Mouse (Mus musculus) forelimb bud, embryonic 11.5 days (tissue): Measurements from ENCODE around the gene Cdyl2.

Experiments
- DNase-seq: peaks from one replicate; pipeline ENCODE4 v3.0.0-alpha.2; 2012; ENCODE audit warnings: low read depth, low spot score

The Cdyl2 gene

DNA sequence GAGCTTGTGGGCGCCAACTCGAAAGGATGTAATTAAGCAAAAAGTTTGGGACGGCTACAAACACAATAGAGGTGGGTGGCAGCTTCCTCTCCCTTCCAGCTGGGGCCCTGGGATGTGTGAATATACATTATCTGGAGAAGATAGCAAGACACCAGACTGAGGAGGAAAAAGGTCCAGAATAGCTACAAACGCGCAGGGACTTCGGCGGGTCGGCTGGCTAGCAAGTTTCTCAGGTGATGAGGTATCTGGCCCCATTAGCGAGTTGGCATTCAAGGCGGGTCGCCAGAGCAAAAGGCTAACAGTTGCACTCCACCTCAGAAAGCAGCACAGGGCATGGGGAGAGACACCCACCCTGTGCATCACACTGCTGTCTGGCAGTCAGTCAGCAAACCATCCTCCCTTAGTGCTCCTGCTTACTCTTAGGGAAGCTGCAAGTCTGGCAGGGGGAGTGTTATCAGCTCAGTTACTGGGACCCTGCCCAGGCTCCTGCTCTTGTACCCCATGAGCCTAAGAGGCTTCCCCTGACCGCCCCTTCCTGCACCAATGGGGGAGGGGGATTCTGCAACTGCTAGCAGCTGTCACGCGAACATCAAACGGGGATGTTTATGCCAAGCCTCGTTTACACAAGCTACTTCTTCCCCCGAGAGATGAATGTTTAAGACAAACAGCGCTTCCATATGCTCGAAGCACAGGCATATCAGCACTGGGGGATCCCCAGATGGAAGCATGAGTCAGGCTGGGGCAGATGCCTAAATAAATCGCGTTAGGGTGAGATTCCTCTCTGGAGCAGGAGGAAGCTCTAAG, 111.4 kb downstream of the Cdyl2 start:
- DNase-seq, result no peak

DNA sequence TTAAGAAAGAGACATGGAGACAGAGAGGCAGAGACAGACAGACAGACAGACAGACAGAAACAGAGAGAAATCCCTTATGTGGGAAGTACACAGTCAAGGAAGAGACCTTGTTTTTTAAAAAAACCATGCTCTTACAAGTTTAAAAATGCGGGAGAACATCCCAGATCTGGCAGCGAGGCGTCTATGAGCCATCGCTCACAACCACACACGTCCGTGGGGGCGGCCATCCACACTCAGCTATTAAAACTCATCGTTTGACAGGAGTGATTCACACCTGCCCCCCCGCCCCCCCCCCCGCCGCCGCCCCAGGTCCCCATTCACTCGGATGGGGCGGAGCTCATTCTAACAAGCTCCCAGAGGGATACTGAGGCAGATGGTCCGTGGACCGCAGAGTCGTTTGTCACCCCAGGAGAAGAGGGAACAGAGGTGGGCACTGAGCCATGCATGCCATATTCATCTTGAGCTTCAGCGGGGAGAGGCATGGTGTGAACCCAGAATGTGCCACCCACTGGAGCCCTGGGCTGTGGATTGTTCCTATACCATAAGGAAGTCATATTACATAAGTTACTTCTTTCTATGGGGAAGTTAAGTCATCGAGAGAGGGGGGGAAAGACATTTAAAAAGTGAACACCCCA, 113.0 kb downstream of the Cdyl2 start:
- no peak for DNase-seq

DNA sequence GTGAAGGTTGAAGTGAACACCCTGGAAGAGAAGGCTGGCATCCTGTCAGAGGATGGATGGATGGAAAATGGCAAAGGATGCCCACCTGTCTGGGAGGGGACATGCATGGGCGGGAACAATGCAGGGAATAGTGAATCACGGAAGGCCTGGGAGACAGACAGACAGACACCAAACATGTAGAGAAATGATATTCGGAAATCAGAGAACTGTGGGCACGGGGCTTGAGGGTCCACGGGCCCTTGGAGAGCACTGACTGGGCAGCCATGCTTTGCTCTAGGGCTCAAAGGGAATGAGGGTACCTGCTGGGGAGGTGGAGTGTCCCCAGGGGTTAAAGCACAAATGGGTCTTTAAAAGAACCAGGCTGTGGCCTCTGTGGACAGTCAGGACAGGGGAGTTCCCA, 113.6 kb downstream of the Cdyl2 start:
- no peak for DNase-seq

DNA sequence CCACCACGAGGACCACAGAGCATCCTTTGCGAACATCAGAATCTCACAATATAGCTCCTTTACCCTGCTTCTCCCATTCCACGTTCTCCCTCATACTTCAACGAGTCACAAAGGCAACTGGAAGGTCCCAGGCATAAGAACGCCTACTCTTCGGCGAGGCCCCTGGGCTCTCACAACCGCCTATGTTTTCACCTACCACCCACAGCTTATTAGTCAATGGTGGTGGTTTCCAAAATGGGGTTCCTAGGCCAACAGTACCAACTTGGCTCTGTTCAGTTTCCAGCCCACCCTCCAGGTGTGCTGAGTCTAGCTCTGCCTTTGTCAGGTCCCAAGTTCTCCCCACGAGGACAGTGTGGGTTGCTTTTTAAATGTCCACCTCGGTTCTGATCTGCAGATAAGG, 114.0 kb downstream of the Cdyl2 start:
- DNase-seq, result no peak

DNA sequence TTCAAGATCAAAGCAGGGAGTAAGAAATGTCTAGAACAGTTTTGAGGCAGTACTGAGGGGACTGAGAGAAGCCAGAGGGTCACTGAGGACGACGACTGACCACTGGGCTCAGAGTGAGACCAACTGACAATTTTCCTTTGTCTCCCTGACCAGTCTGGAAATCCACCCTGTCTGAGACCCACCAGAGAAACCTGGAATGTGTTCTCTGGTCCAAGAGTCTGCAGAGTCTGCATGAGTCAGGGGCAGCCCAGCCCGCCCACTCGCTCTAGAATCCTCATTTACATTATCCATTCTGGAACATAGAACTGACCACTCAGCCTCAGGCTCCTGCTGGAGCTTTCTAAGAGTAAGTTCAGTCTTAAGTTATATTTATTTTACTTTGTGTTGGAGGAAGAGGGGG, 114.9 kb downstream of the Cdyl2 start:
- DNase-seq, result no peak

DNA sequence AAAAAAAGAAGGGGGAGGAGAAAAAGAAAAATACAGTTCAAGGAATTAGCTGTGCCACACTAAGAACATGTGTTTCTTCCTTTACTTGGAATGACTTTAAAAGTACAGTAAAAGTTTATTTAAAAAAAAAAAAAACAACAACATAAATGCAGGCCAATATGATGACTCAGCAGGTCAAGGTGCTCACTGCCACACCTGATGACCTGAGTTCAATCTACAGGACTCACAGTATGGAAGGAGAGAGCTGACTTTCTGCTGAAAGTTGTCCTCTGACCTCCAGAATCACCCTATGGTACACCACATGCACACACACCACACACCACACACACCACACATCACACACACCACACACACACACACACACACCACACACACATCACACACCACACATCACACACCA, 116.4 kb downstream of the Cdyl2 start:
- no peak for DNase-seq

DNA sequence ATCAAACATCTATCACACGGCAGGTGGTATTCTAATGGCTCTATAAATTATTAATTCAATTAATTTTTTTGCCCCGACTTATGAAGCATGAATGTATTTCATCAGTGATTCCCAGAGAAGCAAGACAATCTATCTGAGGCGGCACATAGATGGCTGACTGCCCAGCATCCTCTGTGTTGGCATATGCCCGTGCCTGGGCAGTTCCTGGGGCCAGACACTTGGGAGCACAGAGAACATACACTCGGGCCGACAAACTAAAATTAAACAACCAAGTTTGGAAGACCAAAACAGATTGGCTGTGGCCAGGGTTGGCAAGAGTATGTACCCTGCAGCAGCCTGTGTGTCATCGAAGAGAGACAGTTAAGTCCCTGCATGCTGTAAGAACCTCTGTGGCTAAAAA, 117.9 kb downstream of the Cdyl2 start:
- no peak for DNase-seq

DNA sequence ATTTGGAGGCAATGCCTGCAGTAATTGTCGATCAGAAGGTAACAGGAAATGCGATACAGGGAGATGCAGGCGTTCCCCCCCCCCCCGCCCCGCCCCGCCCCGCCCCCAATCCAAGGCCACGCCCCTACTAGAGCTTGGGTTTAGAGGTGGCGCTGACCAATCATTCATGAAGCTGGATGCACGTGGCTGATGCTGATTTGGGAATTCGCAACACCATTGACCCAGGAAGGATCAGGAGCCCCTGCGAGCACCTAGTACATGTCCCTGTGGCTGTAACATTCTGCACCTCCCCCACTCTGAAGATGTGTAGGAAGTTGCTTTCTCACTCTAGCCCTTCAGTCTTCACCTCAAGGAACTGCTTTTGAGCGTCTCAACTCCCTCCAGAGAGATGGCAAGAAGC, 126.6 kb downstream of the Cdyl2 start:
- DNase-seq, result no peak

DNA sequence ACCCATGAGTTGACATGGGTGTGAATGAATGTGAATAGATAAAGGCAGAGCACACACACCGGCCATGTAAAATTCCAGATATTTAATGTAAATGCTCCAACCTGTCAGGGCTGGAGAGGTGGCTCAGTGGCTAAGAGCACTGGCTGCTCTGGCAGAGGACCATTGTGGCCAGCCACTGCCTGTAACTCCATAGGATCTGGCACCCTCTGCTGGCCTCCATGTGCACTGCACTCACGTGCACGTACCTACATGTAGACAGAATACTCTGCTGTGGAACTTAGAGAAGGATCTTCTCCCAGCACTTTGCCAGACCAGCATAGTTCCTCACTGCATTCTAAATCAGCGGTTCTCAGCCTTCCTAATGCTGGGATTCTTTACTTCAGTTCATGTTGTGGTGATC, 130.0 kb downstream of the Cdyl2 start:
- no peak for DNase-seq

DNA sequence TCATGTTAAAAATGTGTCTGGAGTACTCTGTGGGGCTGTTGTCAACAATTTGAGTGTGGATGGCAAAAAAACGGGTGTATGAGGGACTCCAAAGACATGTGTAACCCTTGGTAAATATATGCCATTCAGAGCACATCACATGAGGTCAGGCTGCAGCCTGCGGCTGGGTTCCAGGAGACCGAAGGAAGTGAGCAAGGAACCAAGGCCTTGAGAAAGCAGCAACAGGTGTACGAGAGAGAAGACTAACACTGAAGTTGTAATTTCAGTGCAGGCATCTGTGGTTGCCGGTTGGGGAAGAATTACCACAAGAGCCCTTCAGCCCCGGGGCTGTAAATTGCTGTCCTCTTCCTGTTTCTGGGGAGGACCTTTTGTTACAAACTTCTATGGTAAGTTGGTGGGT, 133.1 kb downstream of the Cdyl2 start:
- DNase-seq, result no peak

DNA sequence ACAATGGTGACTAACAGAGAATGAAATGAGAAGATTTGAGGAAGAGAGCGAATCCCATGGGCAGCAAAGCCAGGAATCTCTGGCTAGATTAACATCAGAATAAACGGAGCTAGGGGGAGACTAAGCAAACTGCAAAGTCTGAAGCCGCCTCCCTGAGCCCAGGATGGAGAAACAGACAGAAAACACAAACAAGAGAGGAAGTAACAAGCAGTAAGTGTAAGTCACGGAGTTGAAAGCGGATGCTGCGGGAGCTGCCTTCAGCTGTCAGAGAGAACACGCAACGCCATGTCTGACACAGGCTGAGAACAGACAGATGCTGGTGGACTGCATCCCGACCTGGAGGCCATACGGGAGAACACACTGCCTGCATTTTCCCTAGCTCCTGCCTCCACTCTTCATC, 141.6 kb downstream of the Cdyl2 start:
- DNase-seq, result no peak

DNA sequence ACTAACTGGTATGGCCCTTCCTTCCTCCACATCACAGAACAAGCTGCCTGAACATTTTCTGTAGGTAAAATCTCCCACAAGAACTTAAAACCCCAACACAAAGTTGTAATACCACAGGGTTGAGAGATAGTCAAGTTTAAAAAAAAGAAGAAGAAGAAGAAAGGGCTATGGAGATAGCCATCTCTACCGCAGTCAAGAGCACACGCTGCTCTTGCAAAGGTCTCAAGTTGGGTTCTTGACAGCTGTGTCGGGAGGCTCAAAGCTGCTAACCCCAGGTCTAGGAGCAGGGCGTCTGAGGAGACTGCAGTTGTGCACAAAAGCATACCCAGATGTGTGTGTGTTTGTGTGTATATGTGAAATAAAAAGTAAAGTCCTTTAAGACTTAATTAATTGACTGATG, 142.2 kb downstream of the Cdyl2 start:
- DNase-seq, result no peak

DNA sequence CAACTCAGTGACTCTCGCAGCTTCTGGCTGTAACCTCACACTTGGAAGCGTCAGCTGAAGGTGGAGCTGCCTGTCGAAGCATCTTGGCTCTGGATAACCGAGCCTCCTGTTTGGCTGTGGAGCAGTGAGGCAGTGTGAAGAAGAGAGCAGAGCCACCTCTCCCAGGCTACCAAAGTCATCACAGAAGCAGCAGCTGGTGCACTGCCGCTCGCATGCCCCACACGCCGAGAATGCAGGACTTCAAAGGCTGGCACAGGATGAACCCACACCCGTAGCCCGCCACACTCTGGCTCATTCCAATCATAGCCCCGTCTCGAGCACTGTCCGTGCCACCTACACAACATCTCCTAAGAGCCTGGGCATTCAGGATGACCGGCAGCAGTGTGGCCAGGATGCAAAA, 142.7 kb downstream of the Cdyl2 start:
- no peak for DNase-seq

DNA sequence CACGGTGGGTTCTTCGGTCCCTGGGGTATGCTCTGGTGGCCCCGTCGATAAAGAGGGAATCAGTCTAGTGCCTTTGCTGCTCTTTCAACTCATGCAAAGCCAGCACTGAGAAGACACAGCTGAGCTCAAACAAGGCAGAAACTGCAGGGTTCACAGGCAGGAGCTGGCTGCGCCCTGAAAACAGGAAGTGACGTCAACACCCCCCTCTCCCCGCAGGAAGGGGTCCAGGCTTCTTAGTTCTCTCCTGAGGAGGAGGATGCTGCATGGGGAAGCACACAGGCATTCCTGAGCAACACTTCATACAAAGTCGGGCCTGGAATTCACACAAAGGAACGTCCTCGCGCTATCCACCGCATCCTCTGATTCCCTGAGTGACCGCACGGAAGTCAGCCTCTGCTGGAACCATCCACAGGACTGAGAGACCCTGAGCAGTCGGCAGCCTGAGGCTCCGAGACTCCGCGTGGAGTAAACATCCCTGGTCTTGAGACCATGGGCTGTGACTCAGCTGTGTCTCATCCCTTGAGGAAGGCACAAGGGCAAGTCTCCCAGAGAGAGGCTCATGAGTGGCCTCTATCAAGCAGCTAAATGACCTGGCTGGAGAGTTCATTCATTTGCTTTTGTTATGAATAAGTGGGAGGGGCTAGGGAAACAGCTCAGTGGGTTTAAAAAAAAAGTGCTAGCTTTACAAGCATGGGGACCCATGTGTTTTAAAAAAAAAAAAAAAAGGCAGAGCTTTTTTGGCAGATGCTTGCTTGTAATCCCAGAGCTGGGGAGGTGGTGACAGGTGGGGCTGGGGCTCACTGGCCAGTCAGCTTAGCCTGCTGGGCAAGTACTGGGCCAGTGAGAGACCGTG, 144.9 kb downstream of the Cdyl2 start:
- peak; percentile 4 for DNase-seq

DNA sequence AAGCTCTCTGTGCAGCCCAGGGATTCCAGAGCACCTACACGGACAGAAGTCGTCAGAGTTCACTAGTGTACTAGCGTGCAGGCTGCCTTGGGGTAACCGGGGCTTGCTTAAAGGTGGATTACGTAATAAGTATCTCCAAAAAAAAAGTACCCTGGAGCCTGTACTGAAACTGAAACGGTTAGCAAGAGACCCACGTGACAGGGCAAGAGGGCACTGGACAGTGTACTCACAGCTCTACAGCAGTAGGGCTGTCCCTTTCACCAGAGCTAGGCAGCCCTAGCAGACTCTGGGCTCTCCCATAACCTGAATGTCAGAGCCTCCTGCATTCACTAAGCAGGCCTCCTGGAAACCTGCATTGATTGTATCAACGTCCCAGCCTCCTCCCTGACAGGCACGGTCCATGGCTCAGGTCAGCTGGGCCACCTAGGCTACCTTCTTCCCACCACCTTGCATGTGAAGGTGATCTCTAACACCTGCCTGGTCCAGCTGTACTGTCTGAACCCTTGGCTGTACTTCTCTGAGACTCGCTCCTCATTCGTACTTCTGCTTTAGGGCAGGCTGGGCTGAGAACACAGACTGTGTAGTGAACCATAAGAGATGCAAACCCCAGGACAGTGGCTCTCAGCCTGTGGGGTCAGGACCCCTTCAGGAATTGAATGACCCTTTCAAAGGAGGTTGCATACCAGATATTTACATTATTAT, 151.3 kb downstream of the Cdyl2 start:
- no peak for DNase-seq

DNA sequence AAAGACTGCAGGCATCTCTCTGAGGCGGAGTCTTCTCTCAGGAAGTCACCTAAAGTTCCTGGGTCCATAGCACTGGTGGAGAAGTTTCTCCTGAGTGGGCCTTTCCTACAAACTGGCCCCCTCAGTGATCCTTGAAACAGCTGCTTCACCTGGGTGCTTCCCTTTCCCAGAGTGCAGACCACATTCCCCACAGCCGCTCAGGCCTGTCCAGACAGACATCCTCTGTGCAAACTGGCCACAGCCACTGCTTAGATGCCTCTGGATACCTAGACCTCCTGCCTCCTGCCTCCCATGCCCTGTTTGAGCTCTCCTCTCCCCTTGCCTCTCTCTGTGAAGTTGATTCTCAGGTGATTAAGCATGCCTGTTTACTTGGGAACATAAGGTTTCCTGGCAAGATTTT, 156.1 kb downstream of the Cdyl2 start:
- DNase-seq, result no peak

DNA sequence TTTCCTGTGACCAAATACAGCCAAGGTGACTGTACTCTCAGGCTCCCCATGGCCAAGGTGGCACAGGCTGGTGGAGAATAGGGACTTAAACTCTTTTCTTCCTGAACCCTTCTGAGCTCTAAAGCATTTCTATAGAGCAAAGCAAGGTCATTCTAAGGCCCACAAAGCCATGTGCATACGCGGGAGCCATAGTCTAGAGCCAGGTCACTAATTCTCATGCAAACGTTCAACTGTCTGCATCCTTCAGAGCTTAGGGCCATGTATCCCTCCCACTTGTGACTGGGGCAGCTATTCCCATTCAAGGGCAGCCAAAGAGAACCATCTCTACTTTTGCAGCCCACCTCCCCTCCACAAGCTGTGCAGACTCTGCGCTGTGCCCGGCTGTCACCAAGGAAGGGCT, 159.7 kb downstream of the Cdyl2 start:
- DNase-seq, result no peak

DNA sequence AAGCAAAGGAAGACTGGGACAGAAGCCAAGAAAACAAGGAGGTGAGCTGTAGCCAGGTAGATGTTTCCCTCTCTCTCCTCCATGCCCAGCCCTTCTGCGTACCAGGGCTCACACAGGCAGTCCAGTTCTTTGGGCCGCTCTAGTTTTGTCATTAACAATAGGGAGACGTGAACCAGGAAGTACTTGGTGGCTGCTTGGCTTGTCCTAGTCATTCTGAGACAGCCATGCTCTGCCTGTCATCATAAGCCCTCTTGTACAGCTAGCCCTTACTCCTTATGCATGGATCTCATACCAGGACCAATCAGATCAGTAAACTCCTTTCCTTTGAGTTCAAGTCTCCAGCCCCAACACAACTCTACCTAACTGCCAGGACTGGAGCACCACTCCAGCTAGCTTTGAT, 180.0 kb downstream of the Cdyl2 start:
- DNase-seq, result no peak

DNA sequence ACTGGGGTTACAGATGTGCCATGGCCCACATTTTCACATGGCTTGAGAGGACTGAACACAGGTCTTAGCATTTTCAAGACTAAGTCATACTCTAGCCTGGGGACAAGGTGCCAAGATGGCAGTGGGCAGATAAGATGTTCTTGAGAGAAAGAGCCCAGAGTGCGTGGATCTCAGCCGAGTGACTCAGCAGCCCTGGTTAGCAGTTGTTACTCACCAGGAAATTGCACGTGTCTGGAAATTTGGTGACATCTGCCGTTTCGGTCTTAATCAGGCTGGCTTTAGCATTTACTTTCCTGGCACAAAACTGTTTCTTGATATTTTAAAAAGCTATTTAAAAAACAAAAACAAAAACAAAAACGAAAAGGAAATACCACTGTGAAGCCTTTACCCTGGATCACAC, 180.5 kb downstream of the Cdyl2 start:
- DNase-seq, result no peak

DNA sequence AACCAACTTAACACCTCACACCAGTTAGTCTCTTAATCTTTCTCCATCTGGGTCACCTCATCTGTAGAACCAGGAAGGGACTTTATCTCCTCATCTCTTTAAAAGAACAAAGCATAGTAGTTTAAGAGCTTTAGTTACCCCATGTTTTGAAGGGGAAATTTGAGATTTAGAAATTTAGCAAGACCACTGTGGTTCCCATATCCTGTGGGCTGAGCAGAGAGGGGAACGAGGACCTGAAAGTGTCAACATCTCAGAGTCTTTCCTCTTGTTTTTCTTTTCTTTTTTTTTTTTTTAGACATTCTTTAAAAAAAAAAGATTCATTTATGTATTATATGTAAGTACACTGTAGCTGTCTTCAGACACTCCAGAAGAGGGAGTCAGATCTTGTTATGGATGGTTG, 189.4 kb downstream of the Cdyl2 start:
- no peak for DNase-seq

DNA sequence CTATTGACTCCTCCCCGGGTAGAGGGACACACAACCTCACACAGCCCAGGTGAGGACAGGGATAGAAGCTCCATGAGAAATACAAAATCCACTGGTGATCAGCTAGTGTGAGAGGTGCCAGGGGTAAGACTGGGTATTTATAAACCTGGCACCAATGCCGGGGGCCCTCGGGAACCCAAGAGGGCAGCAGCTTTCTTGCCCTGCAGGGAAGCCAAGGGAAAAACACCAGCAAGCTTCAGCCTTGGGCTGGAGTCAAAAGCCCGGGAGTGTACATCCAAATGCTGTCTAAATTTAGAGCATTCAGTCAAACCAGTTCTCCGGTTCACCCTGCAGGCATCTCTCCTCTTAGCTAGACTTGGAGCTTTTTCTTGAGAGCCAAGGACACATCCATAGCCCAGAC, 189.9 kb downstream of the Cdyl2 start:
- DNase-seq, result no peak

DNA sequence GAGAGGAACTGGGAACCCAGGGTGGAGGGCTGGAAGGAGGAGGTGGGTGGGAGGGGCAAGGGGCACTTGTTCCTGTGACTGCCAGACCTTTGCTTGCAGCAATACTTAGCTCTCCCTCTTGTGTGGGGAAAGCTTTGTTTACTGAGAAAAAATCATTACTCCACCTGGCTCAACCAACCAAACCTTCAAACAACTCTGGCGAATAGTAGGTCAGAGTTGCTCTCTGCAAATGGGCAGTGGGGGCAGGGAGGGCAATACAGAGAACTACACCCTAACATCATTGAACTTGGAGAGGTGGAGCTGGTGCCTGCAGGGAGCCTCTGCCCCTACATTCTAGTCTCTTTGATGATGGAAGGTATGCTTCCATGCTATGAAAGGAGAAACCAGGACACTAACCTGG, 192.7 kb downstream of the Cdyl2 start:
- no peak for DNase-seq
